Mouse (Mus musculus): ENCODE measurements around the gene Mknk2.

DNA sequence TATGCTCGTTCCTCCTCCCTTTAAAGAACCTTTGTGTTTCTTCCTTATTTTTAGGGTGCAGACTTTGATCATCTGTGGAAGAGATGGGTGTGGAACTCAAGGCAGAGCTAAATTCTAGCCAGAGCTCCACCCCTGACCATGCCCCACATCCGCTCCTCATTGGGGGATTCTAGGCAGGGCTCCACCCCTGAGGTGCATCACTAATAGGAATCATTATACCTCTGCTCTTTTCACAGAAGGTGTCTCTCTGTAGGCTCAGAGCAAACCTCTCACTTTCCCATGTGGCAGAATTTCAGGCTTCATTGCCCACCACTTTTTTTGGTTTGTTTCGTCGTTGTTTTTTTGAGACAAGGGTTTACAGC lies 19.1 kb downstream of the Mknk2 start:
- TF ChIP-seq CTCF (IDR thresholded peaks at IDR 0.05; ENCODE audit: extremely low read depth, insufficient read depth, low read length) (no peak), POLR2A (IDR thresholded peaks at IDR 0.05; ENCODE audit: extremely low read depth, insufficient read depth, low read length) (no peak)
